Mouse (Mus musculus) liver, embryonic 16.5 days (tissue): ENCODE data around the gene Ksr1. TPM values are rescaled to one million over a fixed set of nuclear protein-coding genes. Genes with fewer than 3 reads are reported as not detected.

ENCODE experiments used
- ATAC-seq: fragments of 200-750 bp; cut with Nextera tagmentation; 2 replicates; pipeline ENCODE4 v1.8.0; 2017; ENCODE audit warnings: low read depth, mild to moderate bottlenecking, moderate number of reproducible peaks, moderate library complexity
- H3K27ac ChIP-seq: fragments of 300-500 bp; sonication (generic); 2 replicates; pipeline ENCODE4 v1.5.1; 2014; ENCODE audit warnings: mild to moderate bottlenecking, low read length
- H3K27me3 ChIP-seq: fragments of 300-500 bp; sonication (generic); 2 replicates; pipeline ENCODE4 v1.6.1; 2014; ENCODE audit warnings: low read depth, low read length, mixed read lengths; ENCODE audit not compliant: control insufficient read depth, insufficient read depth
- H3K36me3 ChIP-seq: fragments of 300-500 bp; sonication (generic); 2 replicates; pipeline ENCODE4 v1.6.1; 2014; ENCODE audit warnings: mild to moderate bottlenecking; ENCODE audit not compliant: control insufficient read depth, insufficient read depth
- H3K4me1 ChIP-seq: fragments of 300-500 bp; sonication (generic); 2 replicates; pipeline ENCODE4 v1.6.1; 2014; ENCODE audit warnings: low read depth, low read length, mixed read lengths; ENCODE audit not compliant: control insufficient read depth
- H3K4me2 ChIP-seq: fragments of 300-500 bp; sonication (generic); 2 replicates; pipeline ENCODE4 v1.6.1; 2014; ENCODE audit warnings: low read depth, low read length, mixed read lengths
- H3K4me3 ChIP-seq: fragments of 300-500 bp; sonication (generic); 2 replicates; pipeline ENCODE4 v1.5.1; 2014; ENCODE audit warnings: low read depth, mild to moderate bottlenecking, low read length
- H3K9ac ChIP-seq: fragments of 300-500 bp; sonication (generic); 2 replicates; pipeline ENCODE4 v1.6.1; 2014; ENCODE audit warnings: low read depth, low read length
- H3K9me3 ChIP-seq: fragments of 300-500 bp; sonication (generic); replicated peaks from 2 replicates; pipeline ENCODE4 v1.6.1; 2016; ENCODE audit warnings: low read length; ENCODE audit not compliant: control insufficient read depth
- WGBS: fragments of 180-500 bp; shearing (Covaris S2); extraction: QIAGEN DNeasy Blood & Tissue Kit; methylation state at CpG from one replicate; pipeline ENCODE4 v1.1.7; 2014; ENCODE audit not compliant: insufficient replicate concordance; 5-methylcytosine and 5-hydroxymethylcytosine counted together
- polyA plus RNA-seq: library from polyadenylated mRNA; unstranded; fragments of >200 nt; fragmentation: Nextera tagmentation; extraction: Ambion mirVana; gene quantifications from 2 replicates; pipeline ENCODE4 v1.2.1, GENCODE M21; 2015

Ksr1 gene
- polyA plus RNA-seq, 1 experiment from 2014 or later, result 2.3 TPM

- H3K36me3 ChIP-seq, result no peaks in the 10 kb centered on the region
- no peaks in the 10 kb centered on the region for H3K4me1 ChIP-seq
- 58% methylated on average over 12 of the region's 12 CpGs for WGBS
- H3K27ac ChIP-seq, result no peak overlapping the region
- H3K9me3 ChIP-seq, result no peaks in the 10 kb centered on the region
- no peak overlapping the region for H3K4me2 ChIP-seq
- no peak overlapping the region for H3K9ac ChIP-seq
- no peak overlapping the region for H3K4me3 ChIP-seq
- no peak for ATAC-seq
- H3K27me3 ChIP-seq, result no peaks in the 10 kb centered on the region
Measured at GRCm38 (mm10) chr11:79182881-79183280, 36.7 kb upstream of the Ksr1 start.

- Histone ChIP-seq H3K9me3 (no peaks in the 10 kb centered on the region), H3K36me3 (no peaks in the 10 kb centered on the region), H3K9ac (no peak overlapping the region), H3K4me3 (no peak overlapping the region), H3K4me1 (no peaks in the 10 kb centered on the region), H3K27ac (no peak overlapping the region), H3K4me2 (no peak overlapping the region), H3K27me3 (no peaks in the 10 kb centered on the region)
- 58% methylated on average over 4 of the region's 4 CpGs for WGBS
- ATAC-seq, result no peak
Measured at GRCm38 (mm10) chr11:79181914-79182313, 35.7 kb upstream of the Ksr1 start.

- Histone ChIP-seq H3K4me1 (no peaks in the 10 kb centered on the region), H3K36me3 (no peaks in the 10 kb centered on the region), H3K4me3 (no peak overlapping the region), H3K4me2 (no peak overlapping the region), H3K27me3 (no peaks in the 10 kb centered on the region), H3K27ac (no peak overlapping the region), H3K9ac (no peak overlapping the region), H3K9me3 (no peaks in the 10 kb centered on the region)
- WGBS, result 67% methylated on average over 3 of the region's 3 CpGs
- ATAC-seq, result no peak
Measured at GRCm38 (mm10) chr11:79176687-79177086, 30.5 kb upstream of the Ksr1 start.

- no peak for ATAC-seq
- H3K27ac ChIP-seq, result no peak overlapping the region
- H3K9ac ChIP-seq, result no peak overlapping the region
- 62% methylated on average over 7 of the region's 7 CpGs for WGBS
- no peaks in the 10 kb centered on the region for H3K36me3 ChIP-seq
- no peaks in the 10 kb centered on the region for H3K4me1 ChIP-seq
- no peak overlapping the region for H3K4me2 ChIP-seq
- H3K4me3 ChIP-seq, result no peak overlapping the region
- no peaks in the 10 kb centered on the region for H3K27me3 ChIP-seq
- H3K9me3 ChIP-seq, result no peaks in the 10 kb centered on the region
Measured at GRCm38 (mm10) chr11:79172054-79172453, 25.8 kb upstream of the Ksr1 start.

GRCm38 (mm10) chr11:79166582-79167300 lies 20.5 kb upstream of the Ksr1 start:
- H3K27ac ChIP-seq, result no peak overlapping the region
- H3K36me3 ChIP-seq, result no peaks in the 10 kb centered on the region
- H3K9me3 ChIP-seq, result no peaks in the 10 kb centered on the region
- H3K27me3 ChIP-seq, result no peaks in the 10 kb centered on the region
- no peak overlapping the region for H3K9ac ChIP-seq
- H3K4me3 ChIP-seq, result no peak overlapping the region
- H3K4me1 ChIP-seq, result no peaks in the 10 kb centered on the region
- H3K4me2 ChIP-seq, result no peak overlapping the region
- no peak for ATAC-seq
- WGBS, result 59% methylated on average over 4 of the region's 4 CpGs

GRCm38 (mm10) chr11:79161077-79161758 lies 15.0 kb upstream of the Ksr1 start:
- Histone ChIP-seq H3K4me2 (no peak overlapping the region), H3K9ac (no peak overlapping the region), H3K27ac (no peak overlapping the region), H3K36me3 (no peaks in the 10 kb centered on the region), H3K27me3 (no peaks in the 10 kb centered on the region), H3K4me1 (no peaks in the 10 kb centered on the region), H3K9me3 (no peaks in the 10 kb centered on the region), H3K4me3 (no peak overlapping the region)
- 47% methylated on average over 6 of the region's 6 CpGs for WGBS
- no peak for ATAC-seq

GRCm38 (mm10) chr11:79160127-79160526 lies 13.9 kb upstream of the Ksr1 start:
- 80% methylated on average over 6 of the region's 6 CpGs for WGBS
- Histone ChIP-seq H3K27ac (no peak overlapping the region), H3K4me1 (no peaks in the 10 kb centered on the region), H3K36me3 (no peaks in the 10 kb centered on the region), H3K4me2 (no peak overlapping the region), H3K9me3 (no peaks in the 10 kb centered on the region), H3K4me3 (no peak overlapping the region), H3K27me3 (no peaks in the 10 kb centered on the region), H3K9ac (no peak overlapping the region)
- no peak for ATAC-seq

GRCm38 (mm10) chr11:79157729-79158128 lies 11.5 kb upstream of the Ksr1 start:
- WGBS, result 60% methylated on average over 4 of the region's 4 CpGs
- Histone ChIP-seq H3K4me1 (no peaks in the 10 kb centered on the region), H3K9me3 (no peaks in the 10 kb centered on the region), H3K4me2 (no peak overlapping the region), H3K27ac (no peak overlapping the region), H3K9ac (no peak overlapping the region), H3K36me3 (no peaks in the 10 kb centered on the region), H3K27me3 (no peaks in the 10 kb centered on the region), H3K4me3 (no peak overlapping the region)
- ATAC-seq, result no peak

GRCm38 (mm10) chr11:79155348-79155747 lies 9.1 kb upstream of the Ksr1 start:
- Histone ChIP-seq H3K9ac (no peak overlapping the region), H3K4me2 (no peak overlapping the region), H3K36me3 (no peaks in the 10 kb centered on the region), H3K27ac (no peak overlapping the region), H3K27me3 (no peaks in the 10 kb centered on the region), H3K4me1 (no peaks in the 10 kb centered on the region), H3K4me3 (no peak overlapping the region), H3K9me3 (no peaks in the 10 kb centered on the region)
- ATAC-seq, result no peak
- WGBS, result 65% methylated on average over 6 of the region's 6 CpGs
